Mouse (Mus musculus) kidney, embryonic 14.5 days (tissue): ENCODE results near the gene Dpp3. TPM values are rescaled to one million over a fixed set of nuclear protein-coding genes. Genes with fewer than 3 reads are reported as not detected.

Source experiments
- polyA plus RNA-seq: library from polyadenylated mRNA; unstranded; fragments of >200 nt; fragmentation: Nextera tagmentation; extraction: Ambion mirVana; gene quantifications from 2 replicates; pipeline ENCODE4 v1.2.1, GENCODE M21; 2014

The Dpp3 gene
- polyA plus RNA-seq, 1 experiment from 2014 or later = 87.4 TPM

Other genes starting within 250 kb of the Dpp3 start
- gene Gm960, start 229.6 kb downstream of the Dpp3 start, polyA plus RNA-seq = 3.4 and 5.2 TPM in 2 replicates
- gene Sptbn2, start 217.1 kb downstream of the Dpp3 start, polyA plus RNA-seq = 1.8 and 2.9 TPM in 2 replicates
- gene Rbm4b, start 171.8 kb downstream of the Dpp3 start, polyA plus RNA-seq = 69.2 and 79.8 TPM in 2 replicates
- gene Rbm4, start 134.4 kb downstream of the Dpp3 start, polyA plus RNA-seq = 64.7 and 69.6 TPM in 2 replicates
- 30.6 and 41.2 TPM in 2 replicates for gene Gm21992, start 116.7 kb downstream of the Dpp3 start, polyA plus RNA-seq
- 71.4 and 102 TPM in 2 replicates for gene Rbm14, start 116.7 kb downstream of the Dpp3 start, polyA plus RNA-seq
- gene Ccs, start 89.0 kb downstream of the Dpp3 start, polyA plus RNA-seq = 53.5 and 57.4 TPM in 2 replicates
- gene Ccdc87, start 88.9 kb downstream of the Dpp3 start, polyA plus RNA-seq = not detected in 2 replicates
- 36.2 and 43.6 TPM in 2 replicates for gene Ctsf, start 73.2 kb downstream of the Dpp3 start, polyA plus RNA-seq
- 12.8 and 13.8 TPM in 2 replicates for gene Actn3, start 50.4 kb downstream of the Dpp3 start, polyA plus RNA-seq
- 8.3 and 9.4 TPM in 2 replicates for gene Zdhhc24, start 49.6 kb downstream of the Dpp3 start, polyA plus RNA-seq
- gene Bbs1, start 21.7 kb downstream of the Dpp3 start, polyA plus RNA-seq = 6.3 and 6.8 TPM in 2 replicates
- 1.5 and 3.8 TPM in 2 replicates for gene Peli3, start 14.8 kb upstream of the Dpp3 start, polyA plus RNA-seq
- gene Mrpl11, start 33.9 kb upstream of the Dpp3 start, polyA plus RNA-seq = 137 and 178 TPM in 2 replicates
- not detected in 2 replicates for gene Npas4, start 62.0 kb upstream of the Dpp3 start, polyA plus RNA-seq
- gene Slc29a2, start 95.6 kb upstream of the Dpp3 start, polyA plus RNA-seq = 3.5 and 7.9 TPM in 2 replicates
- 35.7 and 44.8 TPM in 2 replicates for gene B4gat1, start 110.5 kb upstream of the Dpp3 start, polyA plus RNA-seq
- 1.2 and 1.5 TPM in 2 replicates for gene AC124502.3, start 110.6 kb upstream of the Dpp3 start, polyA plus RNA-seq
- 43.3 and 57.5 TPM in 2 replicates for gene Brms1, start 113.1 kb upstream of the Dpp3 start, polyA plus RNA-seq
- gene Rin1, start 122.2 kb upstream of the Dpp3 start, polyA plus RNA-seq = 2.5 and 4.8 TPM in 2 replicates
- gene Cd248, start 139.8 kb upstream of the Dpp3 start, polyA plus RNA-seq = 44.2 and 57.9 TPM in 2 replicates
- 1.2 and 1.7 TPM in 2 replicates for gene Tmem151a, start 157.2 kb upstream of the Dpp3 start, polyA plus RNA-seq
- gene Yif1a, start 160.3 kb upstream of the Dpp3 start, polyA plus RNA-seq = 114 and 115 TPM in 2 replicates
- gene Cnih2, start 170.2 kb upstream of the Dpp3 start, polyA plus RNA-seq = 23.1 and 26.5 TPM in 2 replicates
- 273 and 286 TPM in 2 replicates for gene Rab1b, start 178.8 kb upstream of the Dpp3 start, polyA plus RNA-seq
- 15.4 and 24.5 TPM in 2 replicates for gene Klc2, start 190.3 kb upstream of the Dpp3 start, polyA plus RNA-seq